Mouse (Mus musculus) liver, embryonic 14.5 days (tissue): Measurements from ENCODE around the gene Olfr1370.

Experiments
- CTCF ChIP-seq: IDR thresholded peaks from 2 replicates; pipeline ENCODE4 v1.5.1; 2016; ENCODE audit warnings: antibody characterized with exemption, low read depth, control low read depth
- EP300 ChIP-seq: IDR thresholded peaks from 2 replicates; pipeline ENCODE4 v1.6.1; 2016; ENCODE audit warnings: antibody characterized with exemption, low read depth

- TF ChIP-seq EP300, result no peak
- TF ChIP-seq CTCF, result no peak
Measured at GRCm38 (mm10) chr13:21040589-21041199, 34.1 kb downstream of the Olfr1370 start.
